Mouse (Mus musculus) ES-Bruce4 (cell line): ENCODE data around the gene Acacb.

Experiments used
- CTCF ChIP-seq: IDR thresholded peaks from one replicate; pipeline ENCODE4 v1.8.1; 2011; ENCODE audit warnings: low read depth, low read length
- POLR2A ChIP-seq: IDR thresholded peaks from one replicate; pipeline ENCODE4 v1.8.1; 2011; ENCODE audit warnings: low read length; ENCODE audit not compliant: insufficient read depth

GRCm38 (mm10) chr5:114132841-114133240, 13.5 kb upstream of the Acacb start:
- TF ChIP-seq POLR2A (no peak), CTCF (no peak)
